Mouse (Mus musculus): Measurements from ENCODE around the gene Gnmt. TPM values are rescaled to one million over a fixed set of nuclear protein-coding genes. Genes with fewer than 3 reads are reported as not detected.

Gnmt gene
- total and polyA plus RNA-seq, 3 experiments: 0.17 TPM; not detected in 2

GRCm38 (mm10) chr17:46681466-46682118, 47.4 kb downstream of the Gnmt start:
- ATAC-seq (ENCODE audit: extremely low read depth, insufficient number of reproducible peaks, low FRiP score, poor library complexity, severe bottlenecking) (no peak), DNase-seq (ENCODE audit: low spot score) (no peak)
- TF ChIP-seq GATA1 (IDR thresholded peaks at IDR 0.05; ENCODE audit: borderline replicate concordance, low read length) (no peak), GATA2 (IDR thresholded peaks at IDR 0.05; ENCODE audit: borderline replicate concordance, low read depth, low read length) (no peak), POLR2AphosphoS5 (IDR thresholded peaks at IDR 0.05; ENCODE audit: insufficient replicate concordance, low read depth, low read length) (no peak), CTCF (IDR thresholded peaks at IDR 0.05; ENCODE audit: low read depth, low read length) (no peak)
- no peaks in the 10 kb centered on the region for H3K9me3 ChIP-seq (replicated peaks)
- peak overlapping the region; percentile 87 for H3K4me3 ChIP-seq (ENCODE audit: low read depth, low read length)
- peaks cover 76% of the 10 kb centered on the region for H3K36me3 ChIP-seq (replicated peaks)
- H3K4me1 ChIP-seq (ENCODE audit: insufficient read depth, low read depth, low read length): peaks cover 50% of the 10 kb centered on the region
- H3K27me3 ChIP-seq (ENCODE audit: insufficient read depth, low read length): no peaks in the 10 kb centered on the region

- Histone ChIP-seq H3K9me3 (replicated peaks) (no peaks in the 10 kb centered on the region), H3K4me1 (ENCODE audit: insufficient read depth, low read depth, low read length) (peaks cover 54% of the 10 kb centered on the region), H3K27me3 (ENCODE audit: insufficient read depth, low read length) (no peaks in the 10 kb centered on the region), H3K4me3 (ENCODE audit: low read depth, low read length) (peak within 1 kb of the TSS; percentile 87), H3K36me3 (replicated peaks) (peaks cover 76% of the 10 kb centered on the region)
- DNase-seq (ENCODE audit: low spot score) (peak; percentile 90), ATAC-seq (ENCODE audit: extremely low read depth, insufficient number of reproducible peaks, low FRiP score, poor library complexity, severe bottlenecking) (peak; percentile 95)
- TF ChIP-seq GATA1 (IDR thresholded peaks at IDR 0.05; ENCODE audit: borderline replicate concordance, low read length) (no peak), GATA2 (IDR thresholded peaks at IDR 0.05; ENCODE audit: borderline replicate concordance, low read depth, low read length) (no peak), TAL1 (conservative IDR thresholded peaks at IDR 0.05; ENCODE audit: low read depth, low read length) (no peak), POLR2AphosphoS5 (IDR thresholded peaks at IDR 0.05; ENCODE audit: insufficient replicate concordance, low read depth, low read length) (no peak), CTCF (IDR thresholded peaks at IDR 0.05; ENCODE audit: low read depth, low read length) (no peak)
Measured at GRCm38 (mm10) chr17:46680760-46681373, 48.1 kb downstream of the Gnmt start, which contains the start of gene Klhdc3. Gene Klhdc3 (minus strand): TSS chr17:46680914.

GRCm38 (mm10) chr17:46679843-46680759, 48.9 kb downstream of the Gnmt start:
- peak overlapping the region; percentile 87 for H3K4me3 ChIP-seq (ENCODE audit: low read depth, low read length)
- ATAC-seq (ENCODE audit: extremely low read depth, insufficient number of reproducible peaks, low FRiP score, poor library complexity, severe bottlenecking) (no peak), DNase-seq (ENCODE audit: low spot score) (peak; percentile 53)
- peaks cover 57% of the 10 kb centered on the region for H3K4me1 ChIP-seq (ENCODE audit: insufficient read depth, low read depth, low read length)
- H3K36me3 ChIP-seq (replicated peaks): peaks cover 76% of the 10 kb centered on the region
- no peaks in the 10 kb centered on the region for H3K9me3 ChIP-seq (replicated peaks)
- no peaks in the 10 kb centered on the region for H3K27me3 ChIP-seq (ENCODE audit: insufficient read depth, low read length)
- no peak for TF ChIP-seq GATA2 (IDR thresholded peaks at IDR 0.05; ENCODE audit: borderline replicate concordance, low read depth, low read length)
- no peak for TF ChIP-seq TAL1 (conservative IDR thresholded peaks at IDR 0.05; ENCODE audit: low read depth, low read length)
- TF ChIP-seq POLR2AphosphoS5 (IDR thresholded peaks at IDR 0.05; ENCODE audit: insufficient replicate concordance, low read depth, low read length): no peak
- no peak for TF ChIP-seq GATA1 (IDR thresholded peaks at IDR 0.05; ENCODE audit: borderline replicate concordance, low read length)
- TF ChIP-seq CTCF (IDR thresholded peaks at IDR 0.05; ENCODE audit: low read depth, low read length): no peak; the same call in 1 of the 2 replicates

- DNase-seq (ENCODE audit: low spot score) (no peak), ATAC-seq (ENCODE audit: extremely low read depth, insufficient number of reproducible peaks, low FRiP score, poor library complexity, severe bottlenecking) (no peak)
- no peaks in the 10 kb centered on the region for H3K9me3 ChIP-seq (replicated peaks)
- H3K27me3 ChIP-seq (ENCODE audit: insufficient read depth, low read length): no peaks in the 10 kb centered on the region
- peak overlapping the region; percentile 87; the same call in 1 of the 2 replicates for H3K4me3 ChIP-seq (ENCODE audit: low read depth, low read length)
- H3K4me1 ChIP-seq (ENCODE audit: insufficient read depth, low read depth, low read length): peaks cover 63% of the 10 kb centered on the region
- H3K36me3 ChIP-seq (replicated peaks): peaks cover 73% of the 10 kb centered on the region
- no peak for TF ChIP-seq CTCF (IDR thresholded peaks at IDR 0.05; ENCODE audit: low read depth, low read length)
Measured at GRCm38 (mm10) chr17:46678911-46679310, 50.1 kb downstream of the Gnmt start.

- ATAC-seq (ENCODE audit: extremely low read depth, insufficient number of reproducible peaks, low FRiP score, poor library complexity, severe bottlenecking) (no peak), DNase-seq (ENCODE audit: low spot score) (no peak)
- peak within 1 kb of the TSS; percentile 87 for H3K4me3 ChIP-seq (ENCODE audit: low read depth, low read length)
- no peaks in the 10 kb centered on the region for H3K27me3 ChIP-seq (ENCODE audit: insufficient read depth, low read length)
- H3K4me1 ChIP-seq (ENCODE audit: insufficient read depth, low read depth, low read length): peaks cover 63% of the 10 kb centered on the region
- no peaks in the 10 kb centered on the region for H3K9me3 ChIP-seq (replicated peaks)
- TF ChIP-seq GATA1 (IDR thresholded peaks at IDR 0.05; ENCODE audit: borderline replicate concordance, low read length) (no peak), TAL1 (conservative IDR thresholded peaks at IDR 0.05; ENCODE audit: low read depth, low read length) (no peak), GATA2 (IDR thresholded peaks at IDR 0.05; ENCODE audit: borderline replicate concordance, low read depth, low read length) (no peak)
- H3K36me3 ChIP-seq (replicated peaks): peaks cover 68% of the 10 kb centered on the region
Measured at GRCm38 (mm10) chr17:46678416-46678815, 50.6 kb downstream of the Gnmt start, which contains the start of gene Mea1. Gene Mea1 (plus strand): TSS chr17:46678793.

Other genes starting within 250 kb of the Gnmt start
- gene Ttbk1, start 241.5 kb downstream of the Gnmt start, total RNA-seq (2014; fragmentation: Nextera tagmentation): not detected in 2 replicates
- gene Ttbk1, start 241.5 kb downstream of the Gnmt start, total RNA-seq (2017): 0.11 and 0.52 TPM in 2 replicates
- gene Ttbk1, start 241.5 kb downstream of the Gnmt start, polyA plus RNA-seq (2012): 0.01 TPM in 1 of 2 replicates, not detected in the other
- gene Dnph1, start 232.5 kb downstream of the Gnmt start, total RNA-seq (2014; fragmentation: Nextera tagmentation): 26.0 and 29.8 TPM in 2 replicates
- gene Dnph1, start 232.5 kb downstream of the Gnmt start, total RNA-seq (2017): 18.8 and 24.9 TPM in 2 replicates
- 36.9 and 38.1 TPM in 2 replicates for gene Dnph1, start 232.5 kb downstream of the Gnmt start, polyA plus RNA-seq (2012)
- 0.24 and 0.45 TPM in 2 replicates for gene Cul9, start 182.8 kb downstream of the Gnmt start, total RNA-seq (2014; fragmentation: Nextera tagmentation)
- 0.76 and 0.81 TPM in 2 replicates for gene Cul9, start 182.8 kb downstream of the Gnmt start, total RNA-seq (2017)
- gene Cul9, start 182.8 kb downstream of the Gnmt start, polyA plus RNA-seq (2012): 0.66 and 0.70 TPM in 2 replicates
- gene Srf, start 173.0 kb downstream of the Gnmt start, total RNA-seq (2014; fragmentation: Nextera tagmentation): 52.7 and 60.3 TPM in 2 replicates
- 18.4 and 22.7 TPM in 2 replicates for gene Srf, start 173.0 kb downstream of the Gnmt start, total RNA-seq (2017)
- 113 and 114 TPM in 2 replicates for gene Srf, start 173.0 kb downstream of the Gnmt start, polyA plus RNA-seq (2012)
- not detected in 2 replicates for gene Ptk7, start 99.7 kb downstream of the Gnmt start, total RNA-seq (2014; fragmentation: Nextera tagmentation)
- 0.05 TPM in 1 of 2 replicates, not detected in the other for gene Ptk7, start 99.7 kb downstream of the Gnmt start, total RNA-seq (2017)
- gene Ptk7, start 99.7 kb downstream of the Gnmt start, polyA plus RNA-seq (2012): 0.01 TPM in 1 of 2 replicates, not detected in the other
- 1.3 and 2.1 TPM in 2 replicates for gene Klc4, start 83.1 kb downstream of the Gnmt start, total RNA-seq (2014; fragmentation: Nextera tagmentation)
- 8.9 and 10.2 TPM in 2 replicates for gene Klc4, start 83.1 kb downstream of the Gnmt start, total RNA-seq (2017)
- gene Klc4, start 83.1 kb downstream of the Gnmt start, polyA plus RNA-seq (2012): 11.7 and 12.3 TPM in 2 replicates
- gene Mrpl2, start 82.9 kb downstream of the Gnmt start, total RNA-seq (2014; fragmentation: Nextera tagmentation): 44.7 and 59.4 TPM in 2 replicates
- gene Mrpl2, start 82.9 kb downstream of the Gnmt start, total RNA-seq (2017): 76.3 and 107 TPM in 2 replicates
- 853 and 1,060 TPM in 2 replicates for gene Mrpl2, start 82.9 kb downstream of the Gnmt start, polyA plus RNA-seq (2012)
- gene Cul7, start 78.8 kb downstream of the Gnmt start, total RNA-seq (2014; fragmentation: Nextera tagmentation): 44.1 and 47.4 TPM in 2 replicates
- 27.4 and 30.0 TPM in 2 replicates for gene Cul7, start 78.8 kb downstream of the Gnmt start, total RNA-seq (2017)
- gene Cul7, start 78.8 kb downstream of the Gnmt start, polyA plus RNA-seq (2012): 136 and 142 TPM in 2 replicates
- 12.2 and 13.2 TPM in 2 replicates for gene Rrp36, start 54.8 kb downstream of the Gnmt start, total RNA-seq (2014; fragmentation: Nextera tagmentation)
- gene Rrp36, start 54.8 kb downstream of the Gnmt start, total RNA-seq (2017): 48.0 and 67.2 TPM in 2 replicates
- 39.0 and 45.0 TPM in 2 replicates for gene Rrp36, start 54.8 kb downstream of the Gnmt start, polyA plus RNA-seq (2012)
- 37.1 and 42.4 TPM in 2 replicates for gene Mea1, start 50.4 kb downstream of the Gnmt start, total RNA-seq (2014; fragmentation: Nextera tagmentation)
- gene Mea1, start 50.4 kb downstream of the Gnmt start, total RNA-seq (2017): 79.5 and 83.8 TPM in 2 replicates
- 84.7 and 105 TPM in 2 replicates for gene Mea1, start 50.4 kb downstream of the Gnmt start, polyA plus RNA-seq (2012)
- gene Klhdc3, start 48.3 kb downstream of the Gnmt start, total RNA-seq (2014; fragmentation: Nextera tagmentation): 70.1 and 79.1 TPM in 2 replicates
- 21.0 and 26.0 TPM in 2 replicates for gene Klhdc3, start 48.3 kb downstream of the Gnmt start, total RNA-seq (2017)
- gene Klhdc3, start 48.3 kb downstream of the Gnmt start, polyA plus RNA-seq (2012): 221 and 297 TPM in 2 replicates
- gene Ppp2r5d, start 24.1 kb downstream of the Gnmt start, total RNA-seq (2014; fragmentation: Nextera tagmentation): 55.2 and 56.6 TPM in 2 replicates
- gene Ppp2r5d, start 24.1 kb downstream of the Gnmt start, total RNA-seq (2017): 33.9 and 40.1 TPM in 2 replicates
- gene Ppp2r5d, start 24.1 kb downstream of the Gnmt start, polyA plus RNA-seq (2012): 78.5 and 83.4 TPM in 2 replicates
- gene Pex6, start 17.7 kb downstream of the Gnmt start, total RNA-seq (2014; fragmentation: Nextera tagmentation): 19.8 and 22.1 TPM in 2 replicates
- gene Pex6, start 17.7 kb downstream of the Gnmt start, total RNA-seq (2017): 14.3 and 17.3 TPM in 2 replicates
- gene Pex6, start 17.7 kb downstream of the Gnmt start, polyA plus RNA-seq (2012): 52.6 and 56.0 TPM in 2 replicates
- 12.8 and 14.4 TPM in 2 replicates for gene Cnpy3, start 23.0 kb upstream of the Gnmt start, total RNA-seq (2014; fragmentation: Nextera tagmentation)
- 36.3 and 41.1 TPM in 2 replicates for gene Cnpy3, start 23.0 kb upstream of the Gnmt start, total RNA-seq (2017)
- 96.9 and 114 TPM in 2 replicates for gene Cnpy3, start 23.0 kb upstream of the Gnmt start, polyA plus RNA-seq (2012)
- gene Ptcra, start 34.5 kb upstream of the Gnmt start, total RNA-seq (2014; fragmentation: Nextera tagmentation): not detected in 2 replicates
- gene Ptcra, start 34.5 kb upstream of the Gnmt start, total RNA-seq (2017): 0.12 and 0.27 TPM in 2 replicates
- 0.04 and 0.07 TPM in 2 replicates for gene Ptcra, start 34.5 kb upstream of the Gnmt start, polyA plus RNA-seq (2012)
- 26.8 and 33.4 TPM in 2 replicates for gene 2310039H08Rik, start 43.5 kb upstream of the Gnmt start, total RNA-seq (2014; fragmentation: Nextera tagmentation)
- gene 2310039H08Rik, start 43.5 kb upstream of the Gnmt start, total RNA-seq (2017): 17.4 and 24.3 TPM in 2 replicates
- 129 and 189 TPM in 2 replicates for gene 2310039H08Rik, start 43.5 kb upstream of the Gnmt start, polyA plus RNA-seq (2012)
- 154 and 166 TPM in 2 replicates for gene Rpl7l1, start 53.5 kb upstream of the Gnmt start, total RNA-seq (2014; fragmentation: Nextera tagmentation)
- gene Rpl7l1, start 53.5 kb upstream of the Gnmt start, total RNA-seq (2017): 159 and 181 TPM in 2 replicates
- gene Rpl7l1, start 53.5 kb upstream of the Gnmt start, polyA plus RNA-seq (2012): 7.0 and 11.3 TPM in 2 replicates
- gene Bicral, start 129.3 kb upstream of the Gnmt start, total RNA-seq (2014; fragmentation: Nextera tagmentation): 34.4 and 41.2 TPM in 2 replicates
- gene Bicral, start 129.3 kb upstream of the Gnmt start, total RNA-seq (2017): 9.2 and 13.4 TPM in 2 replicates
- 10.7 and 12.9 TPM in 2 replicates for gene Bicral, start 129.3 kb upstream of the Gnmt start, polyA plus RNA-seq (2012)
- gene Tbcc, start 161.5 kb upstream of the Gnmt start, total RNA-seq (2014; fragmentation: Nextera tagmentation): 7.5 and 10.1 TPM in 2 replicates
- gene Tbcc, start 161.5 kb upstream of the Gnmt start, total RNA-seq (2017): 18.6 and 21.3 TPM in 2 replicates
- gene Tbcc, start 161.5 kb upstream of the Gnmt start, polyA plus RNA-seq (2012): 20.0 and 27.5 TPM in 2 replicates
- gene Prph2, start 181.3 kb upstream of the Gnmt start, total RNA-seq (2014; fragmentation: Nextera tagmentation): not detected in 2 replicates
- 0.05 TPM in 1 of 2 replicates, not detected in the other for gene Prph2, start 181.3 kb upstream of the Gnmt start, total RNA-seq (2017)
- not detected in 2 replicates for gene Prph2, start 181.3 kb upstream of the Gnmt start, polyA plus RNA-seq (2012)